ENCODE assay signal across 9 mouse cellular contexts in genomic region chr2:38339910-38340625, GRCm38 (mm10). TPM values are rescaled to one million over a fixed set of nuclear protein-coding genes. Genes with fewer than 3 reads are reported as not detected.
DNase-seq lines count a peak whose midpoint lies in the region; ATAC-seq and TF ChIP-seq lines count a peak whose summit lies in the region.
"Had no signal": no experiment of that assay in that cellular context is flagged by ENCODE, and none has a peak within 500 bp of the region (broad histone marks: within the 10 kb centered on the region; RNA-seq: fewer than 3 reads in every experiment).

No protein-coding gene starts in this region.

- intact Hi-C loops in heart, postnatal 10 days (cut with DNase I): no loop called here

- peak overlapping the region; percentile 92 for H3K4me2 ChIP-seq in heart, embryonic 13.5 days
- peak overlapping the region; percentile 55 for H3K4me2 ChIP-seq in hindbrain, postnatal 0 days (ENCODE audit: low read depth, low read length)
- peak overlapping the region; percentile 77 for H3K4me2 ChIP-seq in midbrain, postnatal 0 days (ENCODE audit: low read depth, low read length, poor library complexity, severe bottlenecking)

- peak overlapping the region; percentile 57 for H3K4me3 ChIP-seq in heart, embryonic 13.5 days
- H3K4me3 ChIP-seq in hindbrain, postnatal 0 days (ENCODE audit: low read length): peak overlapping the region; percentile 37
- peak overlapping the region; percentile 58 for H3K4me3 ChIP-seq in midbrain, postnatal 0 days (ENCODE audit: low read depth, low read length)

- ATAC-seq in heart, embryonic 13.5 days (ENCODE audit: extremely low read depth, insufficient number of reproducible peaks, low FRiP score, low TSS enrichment): no peak
- ATAC-seq in hindbrain, postnatal 0 days: no peak
- no peak for ATAC-seq in midbrain, postnatal 0 days (ENCODE audit: low FRiP score)
- no peak for ATAC-seq in activated CD4-positive, CD25-positive, alpha-beta regulatory T cell, adult 4 months

- TF ChIP-seq CTCF in hindbrain, postnatal 0 days (IDR thresholded peaks at IDR 0.05; ENCODE audit: low read depth): no peak
- TF ChIP-seq CTCF in midbrain, postnatal 0 days (IDR thresholded peaks at IDR 0.05): no peak

- peaks cover 100% of the 10 kb centered on the region for H3K27me3 ChIP-seq in heart, embryonic 13.5 days (replicated peaks)
- H3K27me3 ChIP-seq in hindbrain, postnatal 0 days (ENCODE audit: insufficient read depth, low read length): peaks cover 89% of the 10 kb centered on the region
- peaks cover 42% of the 10 kb centered on the region for H3K27me3 ChIP-seq in midbrain, postnatal 0 days (ENCODE audit: insufficient read depth, low read length)

- H3K4me1 ChIP-seq in heart, embryonic 13.5 days: peaks cover 22% of the 10 kb centered on the region
- H3K4me1 ChIP-seq in hindbrain, postnatal 0 days (ENCODE audit: insufficient read depth, low read length): peaks cover 5% of the 10 kb centered on the region; the same call in 1 of the 2 replicates
- no peaks in the 10 kb centered on the region for H3K4me1 ChIP-seq in midbrain, postnatal 0 days (ENCODE audit: insufficient read depth, low read length)

- under 1% methylated on average over 9 of the region's 9 CpGs for WGBS in heart, embryonic 13.5 days
- 2% methylated on average over 9 of the region's 9 CpGs for WGBS in hindbrain, postnatal 0 days
- WGBS in midbrain, postnatal 0 days: 4% methylated on average over 9 of the region's 9 CpGs

- peak overlapping the region; percentile 74; the same call in 1 of the 2 replicates for H3K9ac ChIP-seq in heart, embryonic 13.5 days
- no peak overlapping the region for H3K9ac ChIP-seq in hindbrain, postnatal 0 days (replicated peaks; ENCODE audit: low read length)
- peak overlapping the region; percentile 77 for H3K9ac ChIP-seq in midbrain, postnatal 0 days (replicated peaks; ENCODE audit: low read length, poor library complexity, severe bottlenecking)

- H3K27ac ChIP-seq in heart, embryonic 13.5 days (replicated peaks): no peak overlapping the region
- no peak overlapping the region for H3K27ac ChIP-seq in hindbrain, postnatal 0 days
- peak overlapping the region; percentile 87 for H3K27ac ChIP-seq in midbrain, postnatal 0 days (ENCODE audit: low read depth, low read length)

- DNase-seq in heart, postnatal 10 days: no peak
- DNase-seq in embryo, embryonic 9.5 days (ENCODE audit: extremely low spot score): peak; percentile 44
- no peak for DNase-seq in hindbrain, postnatal 0 days (ENCODE audit: low spot score)
- no peak for DNase-seq in midbrain, postnatal 0 days (ENCODE audit: low spot score)
- DNase-seq in MN1 (ENCODE audit: low spot score): no peak
- no peak for DNase-seq in adrenal gland, postnatal 14 days

- H3K9me3 ChIP-seq in heart, embryonic 13.5 days: no peaks in the 10 kb centered on the region
- no peaks in the 10 kb centered on the region for H3K9me3 ChIP-seq in hindbrain, postnatal 0 days (ENCODE audit: low read length)
- no peaks in the 10 kb centered on the region for H3K9me3 ChIP-seq in midbrain, postnatal 0 days (ENCODE audit: low read length)

- no peaks in the 10 kb centered on the region for H3K36me3 ChIP-seq in heart, embryonic 13.5 days
- H3K36me3 ChIP-seq in hindbrain, postnatal 0 days (ENCODE audit: insufficient read depth, low read length): no peaks in the 10 kb centered on the region
- no peaks in the 10 kb centered on the region for H3K36me3 ChIP-seq in midbrain, postnatal 0 days (ENCODE audit: insufficient read depth, low read length)

RNA-seq across cellular contexts. Expression of gene Lhx2, which starts 1.0 kb away (rescaled TPM):
- 0.40 and 0.62 TPM in 2 replicates for polyA plus RNA-seq in heart, embryonic 13.5 days (2015; fragmentation: Nextera tagmentation; extraction: Ambion mirVana)
- under 1 TPM in 1 of 2 experiments, not detected in 1; 0.15 TPM for total RNA-seq in heart, postnatal 10 days (2021)
- 22.2 and 33.2 TPM in 2 replicates for total RNA-seq in hindbrain, postnatal 0 days (2014; rRNA removed)
- polyA plus RNA-seq in hindbrain, postnatal 0 days (2015; fragmentation: Nextera tagmentation; extraction: Ambion mirVana): 4.6 and 7.3 TPM in 2 replicates
- total RNA-seq in midbrain, postnatal 0 days (2014; rRNA removed): 77.5 and 90.1 TPM in 2 replicates
- 22.1 and 23.8 TPM in 2 replicates for polyA plus RNA-seq in midbrain, postnatal 0 days (2015; fragmentation: Nextera tagmentation; extraction: Ambion mirVana)
- not detected for polyA plus RNA-seq in activated CD4-positive, CD25-positive, alpha-beta regulatory T cell, adult 4 months (2017; shearing (Covaris generic))
- total RNA-seq in adrenal gland, postnatal 14 days (2021): 0.41 and 1.0 TPM in 2 replicates
- total RNA-seq: neutrophil, adult 5-6 weeks had no signal

RNA-seq across cellular contexts. Expression of gene Dennd1a, which starts 52.9 kb away (rescaled TPM):
- polyA plus RNA-seq in heart, embryonic 13.5 days (2015; fragmentation: Nextera tagmentation; extraction: Ambion mirVana): 11.0 and 11.4 TPM in 2 replicates
- total RNA-seq in heart, postnatal 10 days (2021): 10 to 100 TPM; 27.3 to 29.0 TPM
- 50.6 and 51.9 TPM in 2 replicates for total RNA-seq in hindbrain, postnatal 0 days (2014; rRNA removed)
- 11.0 and 14.4 TPM in 2 replicates for polyA plus RNA-seq in hindbrain, postnatal 0 days (2015; fragmentation: Nextera tagmentation; extraction: Ambion mirVana)
- total RNA-seq in midbrain, postnatal 0 days (2014; rRNA removed): 51.1 and 62.3 TPM in 2 replicates
- 15.1 and 15.9 TPM in 2 replicates for polyA plus RNA-seq in midbrain, postnatal 0 days (2015; fragmentation: Nextera tagmentation; extraction: Ambion mirVana)
- 10 to 100 TPM in 1 of 2 experiments, 1 to 10 TPM in 1; 8.8 to 13.4 TPM for polyA plus RNA-seq in activated CD4-positive, CD25-positive, alpha-beta regulatory T cell, adult 4 months (2017; shearing (Covaris generic))
- 22.5 and 25.3 TPM in 2 replicates for total RNA-seq in adrenal gland, postnatal 14 days (2021)

Comparison
In these comparisons a context has a peak if more than half of its experiments do, and no peak if none do; other contexts are left out.
1. RNA of gene Lhx2, which starts 1.0 kb away (total RNA-seq): 77.5 to 90.1 TPM in midbrain, postnatal 0 days and 22.2 to 33.2 TPM in hindbrain, postnatal 0 days; 0.41 to 1.0 TPM in adrenal gland, postnatal 14 days and 0.15 TPM in heart, postnatal 10 days; every median in the first group is over 10 times any median in the second.
2. Peak in every context shown above with its lines, with median percentiles within 50 percentile points of each other: H3K4me2 ChIP-seq and H3K4me3 ChIP-seq.